Mouse (Mus musculus) midbrain, postnatal 0 days (tissue): ENCODE data around the gene Fchsd2. TPM values are rescaled to one million over a fixed set of nuclear protein-coding genes. Genes with fewer than 3 reads are reported as not detected.

Experiments
- ATAC-seq: fragments of 200-750 bp; cut with Nextera tagmentation; 2 replicates; pipeline ENCODE4 v1.8.0; 2017; ENCODE audit warnings: moderate number of reproducible peaks, mild to moderate bottlenecking, moderate TSS enrichment, moderate library complexity; ENCODE audit not compliant: low FRiP score
- DNase-seq: peaks from one replicate; pipeline ENCODE4 v3.0.0-alpha.2; 2015; ENCODE audit warnings: low spot score
- H3K27ac ChIP-seq: fragments of 300-500 bp; sonication (generic); 2 replicates; pipeline ENCODE4 v1.5.1; 2014; ENCODE audit warnings: low read depth, mild to moderate bottlenecking, low read length, mixed read lengths
- H3K27me3 ChIP-seq: fragments of 300-500 bp; sonication (generic); 2 replicates; pipeline ENCODE4 v1.6.1; 2014; ENCODE audit warnings: low read length, control low read depth, mixed read lengths; ENCODE audit not compliant: insufficient read depth
- H3K36me3 ChIP-seq: fragments of 300-500 bp; sonication (generic); 2 replicates; pipeline ENCODE4 v1.6.1; 2014; ENCODE audit warnings: low read length, control low read depth, mixed read lengths; ENCODE audit not compliant: insufficient read depth
- H3K4me1 ChIP-seq: fragments of 300-500 bp; sonication (generic); 2 replicates; pipeline ENCODE4 v1.6.1; 2014; ENCODE audit warnings: mild to moderate bottlenecking, control low read depth, antibody characterized with exemption, low read length, mixed read lengths; ENCODE audit not compliant: insufficient read depth
- H3K4me2 ChIP-seq: fragments of 300-500 bp; sonication (generic); 2 replicates; pipeline ENCODE4 v1.6.1; 2014; ENCODE audit warnings: low read depth, mild to moderate bottlenecking, low read length, mixed read lengths; ENCODE audit not compliant: poor library complexity, severe bottlenecking
- H3K4me3 ChIP-seq: fragments of 300-500 bp; sonication (generic); 2 replicates; pipeline ENCODE4 v1.5.1; 2014; ENCODE audit warnings: low read depth, mild to moderate bottlenecking, low read length, moderate library complexity
- H3K9ac ChIP-seq: fragments of 300-500 bp; sonication (generic); replicated peaks from 2 replicates; pipeline ENCODE4 v1.6.1; 2014; ENCODE audit warnings: mild to moderate bottlenecking, low read length, moderate library complexity, mixed read lengths; ENCODE audit not compliant: poor library complexity, severe bottlenecking
- H3K9me3 ChIP-seq: fragments of 300-500 bp; sonication (generic); 2 replicates; pipeline ENCODE4 v1.6.1; 2016; ENCODE audit warnings: low read length, control low read depth
- CTCF ChIP-seq: IDR thresholded peaks from 2 replicates; pipeline ENCODE4 v1.5.1; 2016; ENCODE audit warnings: antibody characterized with exemption, mild to moderate bottlenecking
- WGBS: fragments of 180-500 bp; shearing (Covaris S2); extraction: QIAGEN DNeasy Blood & Tissue Kit; methylation state at CpG from one replicate; pipeline ENCODE4 v1.1.7; 2014; 5-methylcytosine and 5-hydroxymethylcytosine counted together
- polyA plus RNA-seq: library from polyadenylated mRNA; unstranded; fragments of >200 nt; fragmentation: Nextera tagmentation; extraction: Ambion mirVana; gene quantifications from 2 replicates; pipeline ENCODE4 v1.2.1, GENCODE M21; 2015
- total RNA-seq: library from RNA; depleted of rRNA; stranded (reverse); fragments of >200 nt; gene quantifications from 2 replicates; pipeline ENCODE4 v1.2.3, GENCODE M21; 2014; rRNA removed

The Fchsd2 gene
- total RNA-seq, result 55.7 and 67.7 TPM in 2 replicates
- polyA plus RNA-seq, result 34.3 and 39.2 TPM in 2 replicates

GRCm38 (mm10) chr7:101092618-101093017, at the start of gene Fchsd2:
Fchsd2 (plus strand) TSS chr7:101092863.
- ATAC-seq (no peak), DNase-seq (no peak)
- Histone ChIP-seq H3K9me3 (no peaks in the 10 kb centered on the region), H3K4me2 (no peak within 1 kb of the TSS), H3K9ac (no peak within 1 kb of the TSS), H3K36me3 (no peaks in the 10 kb centered on the region), H3K27me3 (no peaks in the 10 kb centered on the region), H3K27ac (no peak within 1 kb of the TSS), H3K4me3 (no peak within 1 kb of the TSS), H3K4me1 (no peaks in the 10 kb centered on the region)
- no peak for TF ChIP-seq CTCF
- WGBS, result 82% methylated on average over 7 of the region's 7 CpGs

DNA sequence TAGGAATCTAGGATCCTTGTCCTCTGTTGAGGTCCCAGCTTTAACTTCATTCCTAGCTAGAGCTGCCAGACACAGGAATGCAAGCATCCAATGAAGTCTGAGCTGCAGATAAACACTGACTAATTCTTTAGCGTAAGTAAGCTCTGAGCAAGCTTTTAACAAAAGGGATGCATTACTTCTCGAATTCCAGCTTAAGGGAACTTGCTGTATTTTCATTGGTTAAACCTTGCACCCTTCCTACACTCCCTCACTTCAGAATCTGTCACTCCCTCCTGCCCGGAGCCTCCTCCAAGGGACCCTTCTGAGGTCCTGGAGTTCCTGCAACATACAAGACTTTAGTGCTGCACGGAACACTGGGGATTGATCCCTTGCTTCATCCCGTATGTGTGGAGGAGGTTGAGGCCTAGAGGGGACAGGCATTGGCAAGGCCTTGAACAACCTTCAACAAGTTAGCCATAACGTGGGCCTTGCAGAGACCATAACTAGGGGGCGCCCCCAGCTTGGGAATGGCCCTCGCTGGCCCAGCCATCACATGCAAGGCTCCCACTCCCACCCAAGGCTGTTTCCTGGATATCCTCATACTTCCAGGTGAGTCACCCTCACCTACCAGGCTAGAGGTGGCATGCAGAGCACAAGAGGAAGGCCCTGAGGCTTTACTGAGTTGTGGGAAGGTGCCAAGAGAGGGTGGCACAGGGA, 48.7 kb upstream of the Fchsd2 start:
- no peaks in the 10 kb centered on the region for H3K4me1 ChIP-seq
- H3K36me3 ChIP-seq, result no peaks in the 10 kb centered on the region
- H3K27ac ChIP-seq, result no peak overlapping the region
- ATAC-seq (no peak), DNase-seq (no peak)
- no peaks in the 10 kb centered on the region for H3K27me3 ChIP-seq
- WGBS, result 56% methylated on average over 8 of the region's 8 CpGs
- no peak overlapping the region for H3K4me2 ChIP-seq
- no peaks in the 10 kb centered on the region for H3K9me3 ChIP-seq
- no peak for TF ChIP-seq CTCF
- H3K4me3 ChIP-seq, result no peak overlapping the region
- no peak overlapping the region for H3K9ac ChIP-seq

DNA sequence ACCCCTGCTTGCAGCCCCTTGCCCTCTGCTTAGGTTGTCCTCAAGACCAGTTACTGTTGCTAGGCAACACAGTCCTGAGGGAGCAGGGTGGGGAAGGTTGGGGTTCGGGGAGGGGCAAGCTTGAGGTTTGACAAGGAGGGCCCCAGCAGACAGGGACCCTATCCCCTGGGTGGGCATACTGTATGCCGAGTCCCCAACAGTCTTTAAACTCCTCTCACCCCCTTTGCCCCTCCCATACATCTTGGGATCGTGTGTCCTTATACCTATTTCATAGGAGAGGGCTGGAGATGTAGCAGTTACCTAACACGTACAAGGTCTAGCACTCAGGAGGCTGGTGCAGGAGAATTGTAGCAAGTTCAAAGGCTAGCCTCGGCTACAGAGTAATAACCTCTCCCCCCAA, 44.4 kb upstream of the Fchsd2 start:
- no peak for TF ChIP-seq CTCF
- Histone ChIP-seq H3K9ac (no peak overlapping the region), H3K36me3 (no peaks in the 10 kb centered on the region), H3K9me3 (no peaks in the 10 kb centered on the region), H3K27me3 (no peaks in the 10 kb centered on the region), H3K27ac (no peak overlapping the region), H3K4me1 (no peaks in the 10 kb centered on the region), H3K4me2 (no peak overlapping the region), H3K4me3 (no peak overlapping the region)
- DNase-seq (no peak), ATAC-seq (no peak)
- WGBS, result 75% methylated on average over 5 of the region's 5 CpGs

- no peaks in the 10 kb centered on the region for H3K4me1 ChIP-seq
- H3K27me3 ChIP-seq, result no peaks in the 10 kb centered on the region
- DNase-seq (no peak), ATAC-seq (no peak)
- H3K4me3 ChIP-seq, result no peak overlapping the region
- H3K27ac ChIP-seq, result no peak overlapping the region
- no peaks in the 10 kb centered on the region for H3K36me3 ChIP-seq
- no peak overlapping the region for H3K9ac ChIP-seq
- no peaks in the 10 kb centered on the region for H3K9me3 ChIP-seq
- no peak for TF ChIP-seq CTCF
- WGBS, result 89% methylated on average over 7 of the region's 7 CpGs
- no peak overlapping the region for H3K4me2 ChIP-seq
These were observed 43.2 kb upstream of the Fchsd2 start for GRCm38 (mm10) chr7:101049326-101050087.

DNA sequence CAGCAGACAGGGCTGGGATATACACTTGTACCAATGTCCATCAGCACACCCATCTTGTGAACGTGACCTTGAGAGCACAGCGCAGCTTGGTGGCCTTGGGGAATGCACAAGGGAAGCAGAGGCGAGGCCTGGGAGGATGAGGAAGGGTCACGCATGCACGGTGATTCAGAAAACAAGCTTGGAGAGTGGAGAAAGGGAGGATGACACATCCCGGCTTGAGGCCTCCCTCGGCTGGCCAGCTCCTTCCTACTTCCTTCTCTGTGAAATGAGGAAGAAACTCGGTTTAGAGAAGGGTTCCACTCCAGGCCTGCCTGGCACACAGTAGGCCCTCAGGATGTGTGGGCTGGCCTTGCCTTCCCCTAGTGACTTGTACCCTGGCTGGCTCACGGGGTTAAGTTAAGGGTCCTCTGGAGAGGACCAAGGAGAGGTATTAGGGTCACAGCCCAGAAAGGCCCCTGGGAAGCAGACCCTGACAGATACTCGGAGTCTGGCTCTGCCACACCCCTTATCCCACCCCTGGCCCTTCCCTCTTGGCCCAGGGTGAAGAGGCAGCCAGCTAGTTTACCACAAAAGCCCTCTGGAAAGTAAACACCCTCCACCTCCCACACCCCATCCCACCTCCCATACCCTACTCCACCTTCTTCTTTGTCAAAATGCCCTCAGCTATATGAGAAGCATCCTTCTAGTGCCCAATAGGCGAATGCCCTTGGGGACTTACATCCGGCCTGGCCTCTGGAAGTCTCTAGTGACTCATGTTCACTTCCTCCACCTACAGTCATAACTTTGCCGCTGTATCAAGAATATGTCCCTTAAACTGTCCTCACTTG, 41.7 kb upstream of the Fchsd2 start:
- no peak for TF ChIP-seq CTCF
- 74% methylated on average over 13 of the region's 13 CpGs for WGBS
- Histone ChIP-seq H3K27ac (no peak overlapping the region), H3K4me2 (no peak overlapping the region), H3K4me1 (no peaks in the 10 kb centered on the region), H3K9ac (no peak overlapping the region), H3K36me3 (no peaks in the 10 kb centered on the region), H3K9me3 (no peaks in the 10 kb centered on the region), H3K4me3 (no peak overlapping the region), H3K27me3 (no peaks in the 10 kb centered on the region)
- DNase-seq, result no peak
- ATAC-seq, result no peak
